Mouse (Mus musculus): ENCODE data around the gene Prdm4. TPM values are rescaled to one million over a fixed set of nuclear protein-coding genes. Genes with fewer than 3 reads are reported as not detected.

Gene Prdm4
- total RNA-seq (2023): 57.8 TPM

GRCm38 (mm10) chr10:85916498-85917309 lies at the start of gene Prdm4:
TSS of gene Prdm4 (minus strand) at chr10:85917142.

DNA sequence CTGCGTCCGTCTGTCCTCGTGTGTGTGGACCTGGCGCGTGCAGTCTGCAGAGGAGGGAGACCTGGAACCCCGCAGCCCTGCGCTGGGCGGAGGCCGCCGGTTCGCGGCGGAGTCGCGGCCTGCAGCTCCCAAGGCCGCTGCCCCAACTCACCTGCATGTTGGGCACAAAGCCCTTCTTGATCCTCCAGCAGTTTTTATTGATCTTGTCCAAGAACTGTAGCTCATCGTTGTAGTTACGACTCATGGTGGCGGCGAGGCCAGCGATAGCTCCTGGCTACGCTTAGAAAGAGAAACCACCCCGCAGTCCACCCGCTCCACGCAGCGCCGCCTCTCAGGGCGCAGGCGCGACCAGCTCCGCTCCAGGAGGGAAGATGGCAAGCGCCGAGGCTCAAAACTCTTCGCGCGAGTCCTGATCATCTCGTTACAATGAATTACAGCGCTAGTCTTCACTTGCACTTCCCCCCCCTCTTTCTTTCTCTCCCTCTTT lies 40.6 kb upstream of the Prdm4 start, which contains the start of gene Rtcb:
Gene Rtcb, minus strand, starts transcription at position 360 of the 487 bp plus-strand sequence.

GRCm38 (mm10) chr10:85927676-85928445 lies 10.9 kb upstream of the Prdm4 start, which contains the start of gene Ascl4:
TSS of gene Ascl4 (plus strand) at chr10:85927681.

Other genes starting within 250 kb of the Prdm4 start
- gene Pwp1, start 87.6 kb downstream of the Prdm4 start, total RNA-seq (2023): 21.9 TPM
- 1.0 TPM for gene Ascl4, start 10.5 kb upstream of the Prdm4 start, total RNA-seq (2023)
- gene Rtcb, start 40.7 kb upstream of the Prdm4 start, total RNA-seq (2023): 95.8 TPM
- gene Bpifc, start 94.8 kb upstream of the Prdm4 start, total RNA-seq (2023): not detected
- gene Fbxo7, start 104.8 kb upstream of the Prdm4 start, total RNA-seq (2023): 53.0 TPM